Mouse (Mus musculus) small intestine, adult 2 months (tissue): Measurements from ENCODE around the gene Myo9b.
"Not testable (repeated sequence)": the region's sequence is repeated elsewhere in the genome, so short reads cannot be mapped to it uniquely, and the experiment has no call there.

ENCODE experiments used
- CTCF ChIP-seq: fragments of 200-500 bp; IDR thresholded peaks from 2 replicates; pipeline ENCODE4 v1.5.1; 2012; ENCODE audit warnings: low read depth, mild to moderate bottlenecking, control low read depth, inconsistent platforms, low read length, moderate library complexity, mixed read lengths; ENCODE audit not compliant: insufficient replicate concordance, insufficient read length; ENCODE audit errors: extremely low read depth
- POLR2A ChIP-seq: fragments of 200-500 bp; IDR thresholded peaks from 2 replicates; pipeline ENCODE4 v1.6.1; 2012; ENCODE audit warnings: low read depth, mild to moderate bottlenecking, control low read depth, inconsistent platforms, low read length, moderate library complexity

DNA sequence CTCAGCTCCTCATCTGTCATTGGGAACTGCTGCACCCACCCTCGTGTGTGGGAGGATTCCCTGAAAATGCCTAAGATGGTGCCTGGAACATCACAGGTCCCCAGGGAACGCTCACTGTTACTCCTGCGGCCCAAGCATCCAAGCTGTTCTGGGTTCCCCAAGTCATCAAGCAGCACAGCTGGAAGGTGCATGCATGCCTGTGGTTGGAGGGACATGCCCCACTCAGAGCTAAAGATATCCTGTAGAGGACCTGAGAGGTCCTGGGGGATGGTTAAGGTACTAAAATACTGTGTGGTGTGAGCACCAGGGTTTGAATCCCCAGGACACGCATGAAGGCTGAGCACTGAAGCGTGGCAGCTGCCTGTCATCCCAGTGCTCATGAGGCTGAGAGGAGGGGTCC is 46.1 kb downstream of the Myo9b start:
- TF ChIP-seq POLR2A, CTCF: not testable (repeated sequence)
